Mouse (Mus musculus) hindbrain, embryonic 16.5 days (tissue): Measurements from ENCODE around the gene Ube2r2. TPM values are rescaled to one million over a fixed set of nuclear protein-coding genes. Genes with fewer than 3 reads are reported as not detected.

Source experiments
- ATAC-seq: fragments of 200-750 bp; cut with Nextera tagmentation; 2 replicates; pipeline ENCODE4 v1.8.0; 2017; ENCODE audit warnings: moderate TSS enrichment, moderate library complexity
- H3K27ac ChIP-seq: fragments of 300-500 bp; sonication (generic); 2 replicates; pipeline ENCODE4 v1.5.1; 2014; ENCODE audit warnings: low read depth, mild to moderate bottlenecking, control low read depth, low read length, moderate library complexity
- H3K27me3 ChIP-seq: fragments of 300-500 bp; sonication (generic); replicated peaks from 2 replicates; pipeline ENCODE4 v1.6.1; 2014; ENCODE audit warnings: low read length; ENCODE audit not compliant: control insufficient read depth, insufficient read depth
- H3K36me3 ChIP-seq: fragments of 300-500 bp; sonication (generic); 2 replicates; pipeline ENCODE4 v1.6.1; 2014; ENCODE audit warnings: mild to moderate bottlenecking, low read length, moderate library complexity, mixed read lengths; ENCODE audit not compliant: control insufficient read depth, insufficient read depth
- H3K4me1 ChIP-seq: fragments of 300-500 bp; sonication (generic); 2 replicates; pipeline ENCODE4 v1.6.1; 2014; ENCODE audit warnings: low read depth, low read length; ENCODE audit not compliant: control insufficient read depth, insufficient read depth
- H3K4me2 ChIP-seq: fragments of 300-500 bp; sonication (generic); 2 replicates; pipeline ENCODE4 v1.6.1; 2014; ENCODE audit warnings: mild to moderate bottlenecking, low read length, control low read depth, moderate library complexity
- H3K4me3 ChIP-seq: fragments of 300-500 bp; sonication (generic); 2 replicates; pipeline ENCODE4 v1.5.1; 2014; ENCODE audit warnings: mild to moderate bottlenecking, low read length, control low read depth, moderate library complexity
- H3K9ac ChIP-seq: fragments of 300-500 bp; sonication (generic); 2 replicates; pipeline ENCODE4 v1.6.1; 2014; ENCODE audit warnings: low read depth, mild to moderate bottlenecking, control low read depth, low read length, moderate library complexity
- H3K9me3 ChIP-seq: fragments of 300-500 bp; sonication (generic); 2 replicates; pipeline ENCODE4 v1.6.1; 2014; ENCODE audit warnings: mild to moderate bottlenecking, low read length, moderate library complexity; ENCODE audit not compliant: control insufficient read depth
- WGBS: fragments of 180-500 bp; shearing (Covaris S2); extraction: QIAGEN DNeasy Blood & Tissue Kit; methylation state at CpG from one replicate; pipeline ENCODE4 v1.1.7; 2014; 5-methylcytosine and 5-hydroxymethylcytosine counted together
- polyA plus RNA-seq: library from polyadenylated mRNA; unstranded; fragments of >200 nt; fragmentation: Nextera tagmentation; extraction: Ambion mirVana; gene quantifications from 2 replicates; pipeline ENCODE4 v1.2.1, GENCODE M21; 2015

Ube2r2 gene
- polyA plus RNA-seq, 1 experiment from 2014 or later: 42.7 TPM

- WGBS: 94% methylated on average over 6 of the region's 6 CpGs
- Histone ChIP-seq H3K9ac (no peak overlapping the region), H3K27ac (no peak overlapping the region), H3K27me3 (no peaks in the 10 kb centered on the region), H3K36me3 (peaks cover 44% of the 10 kb centered on the region), H3K4me2 (no peak overlapping the region), H3K4me3 (no peak overlapping the region), H3K9me3 (no peaks in the 10 kb centered on the region), H3K4me1 (no peaks in the 10 kb centered on the region)
- ATAC-seq: no peak
Measured at GRCm38 (mm10) chr4:41115074-41115473, 20.5 kb upstream of the Ube2r2 start.

- peaks cover 49% of the 10 kb centered on the region for H3K36me3 ChIP-seq
- H3K9ac ChIP-seq: no peak overlapping the region
- no peak overlapping the region for H3K4me2 ChIP-seq
- WGBS: 96% methylated on average over 15 of the region's 15 CpGs
- H3K9me3 ChIP-seq: no peaks in the 10 kb centered on the region
- H3K27ac ChIP-seq: no peak overlapping the region
- H3K27me3 ChIP-seq: no peaks in the 10 kb centered on the region
- no peaks in the 10 kb centered on the region for H3K4me1 ChIP-seq
- no peak overlapping the region for H3K4me3 ChIP-seq
- ATAC-seq: no peak
Measured at GRCm38 (mm10) chr4:41115793-41116192, 19.8 kb upstream of the Ube2r2 start.

DNA sequence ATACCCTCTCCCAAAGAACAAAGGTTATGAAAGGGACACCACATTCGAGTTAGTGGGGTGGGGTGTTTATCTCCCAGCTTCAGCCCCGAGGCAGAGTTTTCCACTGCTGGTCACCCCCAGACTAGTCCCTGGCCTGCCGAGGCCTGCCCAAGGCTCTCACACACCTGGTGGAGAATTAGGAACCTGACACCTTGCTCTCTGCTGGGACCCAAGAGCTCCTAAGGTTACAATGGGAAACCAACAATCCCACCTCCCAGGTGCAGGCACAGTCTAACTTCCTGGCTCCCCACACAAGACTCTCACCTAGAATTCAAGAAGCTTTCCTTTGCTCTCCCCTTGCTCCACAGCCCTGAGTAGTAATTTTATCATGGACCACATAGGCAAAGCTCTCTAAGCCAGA, 18.7 kb upstream of the Ube2r2 start:
- H3K4me3 ChIP-seq: no peak overlapping the region
- H3K4me2 ChIP-seq: no peak overlapping the region
- ATAC-seq: no peak
- no peak overlapping the region for H3K9ac ChIP-seq
- no peak overlapping the region for H3K27ac ChIP-seq
- H3K36me3 ChIP-seq: peaks cover 57% of the 10 kb centered on the region
- no peaks in the 10 kb centered on the region for H3K27me3 ChIP-seq
- WGBS: 78% methylated on average over 3 of the region's 3 CpGs
- H3K4me1 ChIP-seq: no peaks in the 10 kb centered on the region
- H3K9me3 ChIP-seq: no peaks in the 10 kb centered on the region

- H3K9ac ChIP-seq: no peak overlapping the region
- 0 out of 2 replicates have a peak, but pooled peaks have one; percentile 24 for ATAC-seq
- H3K4me3 ChIP-seq: no peak overlapping the region
- H3K4me2 ChIP-seq: no peak overlapping the region
- no peak overlapping the region for H3K27ac ChIP-seq
- H3K36me3 ChIP-seq: peaks cover 63% of the 10 kb centered on the region
- no peaks in the 10 kb centered on the region for H3K9me3 ChIP-seq
- 71% methylated on average over 11 of the region's 11 CpGs for WGBS
- H3K27me3 ChIP-seq: no peaks in the 10 kb centered on the region
- peaks cover 6% of the 10 kb centered on the region for H3K4me1 ChIP-seq
Measured at GRCm38 (mm10) chr4:41118706-41119292, 16.7 kb upstream of the Ube2r2 start.

DNA sequence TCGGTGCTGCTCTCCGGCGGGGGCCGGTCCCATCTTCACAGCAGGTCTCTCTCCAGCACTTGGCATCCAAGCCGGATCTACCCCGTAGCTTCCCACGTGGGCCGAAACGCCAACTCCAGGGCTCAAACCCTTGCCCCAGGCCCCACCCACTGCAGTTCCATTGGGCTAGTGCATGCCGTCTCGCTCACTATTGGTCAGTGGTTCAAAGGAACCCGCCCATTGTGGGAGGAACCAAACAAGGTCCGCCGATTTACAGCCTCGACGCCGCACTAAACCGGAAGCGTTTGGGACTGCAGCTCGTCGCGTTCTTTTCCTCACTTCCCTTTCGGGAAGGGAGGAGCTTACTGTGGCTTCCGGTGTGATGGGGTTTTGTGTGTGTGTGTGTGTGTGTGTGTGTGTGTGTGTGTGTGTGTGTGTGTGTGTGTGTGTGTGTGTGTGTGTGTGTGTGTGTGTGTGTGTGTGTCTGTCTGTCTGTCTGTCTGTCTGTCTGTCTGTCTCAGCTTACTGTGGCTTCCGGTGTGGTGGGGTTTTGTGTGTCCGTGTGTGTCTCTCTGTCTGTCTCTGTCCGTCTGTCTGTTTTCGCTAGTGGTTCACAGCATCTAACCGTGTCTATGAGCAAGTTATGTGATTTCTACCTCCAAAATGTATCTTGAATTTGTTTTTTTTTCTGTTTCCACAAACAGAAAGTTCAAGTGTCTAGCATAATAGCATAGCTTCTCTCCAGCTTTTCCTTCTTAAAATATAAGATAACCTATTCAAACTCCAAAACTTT, 11.2 kb upstream of the Ube2r2 start, which contains the start of gene Nol6:
Nol6 (minus strand) TSS at position 276 of the 772 bp plus-strand sequence.
- H3K27ac ChIP-seq: peak within 1 kb of the TSS; percentile 66; the same call in 1 of the 2 replicates
- H3K4me2 ChIP-seq: peak within 1 kb of the TSS; percentile 91
- 2% methylated on average over 29 of the region's 29 CpGs for WGBS
- peak within 1 kb of the TSS; percentile 72 for H3K9ac ChIP-seq
- no peaks in the 10 kb centered on the region for H3K27me3 ChIP-seq
- peak; percentile 100 for ATAC-seq
- no peaks in the 10 kb centered on the region for H3K9me3 ChIP-seq
- H3K4me1 ChIP-seq: peaks cover 6% of the 10 kb centered on the region
- peak within 1 kb of the TSS; percentile 82 for H3K4me3 ChIP-seq
- H3K36me3 ChIP-seq: peaks cover 22% of the 10 kb centered on the region

DNA sequence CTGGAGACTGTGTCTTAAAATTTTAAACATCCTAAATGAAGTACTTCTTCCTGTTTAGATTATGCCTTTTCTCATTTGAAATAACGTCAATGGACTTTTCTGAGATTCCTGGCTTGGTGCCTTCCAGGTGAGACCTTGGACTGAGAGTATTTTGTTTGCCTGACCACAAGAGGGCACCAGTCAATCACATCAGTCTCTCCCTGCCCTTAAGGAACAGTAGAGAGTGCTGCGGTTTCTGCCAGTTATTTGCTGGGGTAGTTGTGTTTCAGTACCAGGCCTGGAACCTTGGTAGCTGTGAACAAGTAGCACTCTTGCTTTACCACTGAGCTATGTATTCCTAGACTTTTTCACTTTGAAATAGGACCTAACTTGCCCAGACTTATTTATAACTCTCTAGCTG, 6.1 kb upstream of the Ube2r2 start:
- no peaks in the 10 kb centered on the region for H3K36me3 ChIP-seq
- WGBS: 12% methylated on average over 2 of the region's 2 CpGs
- no peaks in the 10 kb centered on the region for H3K27me3 ChIP-seq
- H3K4me3 ChIP-seq: no peak overlapping the region
- no peak overlapping the region for H3K4me2 ChIP-seq
- H3K9ac ChIP-seq: no peak overlapping the region
- H3K4me1 ChIP-seq: peaks cover under 1% of the 10 kb centered on the region
- no peaks in the 10 kb centered on the region for H3K9me3 ChIP-seq
- no peak for ATAC-seq
- no peak overlapping the region for H3K27ac ChIP-seq

DNA sequence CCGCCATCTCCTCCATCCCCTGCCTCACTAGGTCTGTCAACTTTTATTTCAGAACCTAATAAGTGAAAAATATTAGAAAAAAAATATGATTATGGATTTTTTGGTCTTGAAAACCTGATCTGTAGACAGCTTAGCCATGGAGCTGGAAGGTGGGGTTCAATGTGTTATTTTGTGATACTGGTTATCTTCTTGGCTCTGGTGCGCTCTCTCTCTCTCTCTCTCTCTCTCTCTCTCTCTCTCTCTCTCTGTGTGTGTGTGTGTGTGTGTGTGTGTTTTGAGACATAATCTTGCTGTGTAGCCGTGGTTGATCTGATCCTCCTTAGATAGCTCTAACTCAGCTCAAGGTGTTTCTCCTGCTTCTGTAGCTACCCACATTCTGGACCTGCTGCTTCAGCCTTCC, 5.7 kb upstream of the Ube2r2 start:
- peaks cover 4% of the 10 kb centered on the region for H3K4me1 ChIP-seq
- H3K9ac ChIP-seq: no peak overlapping the region
- no peak overlapping the region for H3K4me2 ChIP-seq
- H3K36me3 ChIP-seq: no peaks in the 10 kb centered on the region
- no peak overlapping the region for H3K27ac ChIP-seq
- H3K27me3 ChIP-seq: no peaks in the 10 kb centered on the region
- no peak for ATAC-seq
- WGBS: 90% methylated on average over 3 of the region's 3 CpGs
- no peak overlapping the region for H3K4me3 ChIP-seq
- no peaks in the 10 kb centered on the region for H3K9me3 ChIP-seq

DNA sequence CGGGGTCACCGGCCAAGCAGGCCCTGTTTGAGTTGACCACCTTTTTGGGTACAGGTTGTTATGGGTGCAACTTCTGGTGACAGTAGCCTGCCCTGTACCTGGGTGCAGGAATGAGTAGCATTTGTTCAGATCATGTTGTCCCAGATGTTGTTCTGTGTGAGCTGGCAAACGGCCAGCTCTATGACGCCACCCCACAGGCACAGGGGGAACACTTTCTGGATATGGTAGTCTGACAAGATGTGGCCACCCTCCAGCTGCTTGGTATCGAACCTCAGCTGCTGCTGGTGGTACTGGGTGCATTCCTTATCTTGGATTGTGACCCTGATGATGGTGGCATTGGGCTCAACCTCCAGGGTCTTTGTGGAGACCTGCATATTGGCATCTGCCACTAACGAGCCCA, 3.1 kb upstream of the Ube2r2 start:
- Histone ChIP-seq H3K27ac (no peak overlapping the region), H3K36me3 (no peaks in the 10 kb centered on the region), H3K27me3 (no peaks in the 10 kb centered on the region), H3K4me3 (no peak overlapping the region), H3K9me3 (no peaks in the 10 kb centered on the region), H3K4me2 (no peak overlapping the region), H3K9ac (no peak overlapping the region), H3K4me1 (peaks cover 8% of the 10 kb centered on the region)
- 76% methylated on average over 6 of the region's 6 CpGs for WGBS
- no peak for ATAC-seq

DNA sequence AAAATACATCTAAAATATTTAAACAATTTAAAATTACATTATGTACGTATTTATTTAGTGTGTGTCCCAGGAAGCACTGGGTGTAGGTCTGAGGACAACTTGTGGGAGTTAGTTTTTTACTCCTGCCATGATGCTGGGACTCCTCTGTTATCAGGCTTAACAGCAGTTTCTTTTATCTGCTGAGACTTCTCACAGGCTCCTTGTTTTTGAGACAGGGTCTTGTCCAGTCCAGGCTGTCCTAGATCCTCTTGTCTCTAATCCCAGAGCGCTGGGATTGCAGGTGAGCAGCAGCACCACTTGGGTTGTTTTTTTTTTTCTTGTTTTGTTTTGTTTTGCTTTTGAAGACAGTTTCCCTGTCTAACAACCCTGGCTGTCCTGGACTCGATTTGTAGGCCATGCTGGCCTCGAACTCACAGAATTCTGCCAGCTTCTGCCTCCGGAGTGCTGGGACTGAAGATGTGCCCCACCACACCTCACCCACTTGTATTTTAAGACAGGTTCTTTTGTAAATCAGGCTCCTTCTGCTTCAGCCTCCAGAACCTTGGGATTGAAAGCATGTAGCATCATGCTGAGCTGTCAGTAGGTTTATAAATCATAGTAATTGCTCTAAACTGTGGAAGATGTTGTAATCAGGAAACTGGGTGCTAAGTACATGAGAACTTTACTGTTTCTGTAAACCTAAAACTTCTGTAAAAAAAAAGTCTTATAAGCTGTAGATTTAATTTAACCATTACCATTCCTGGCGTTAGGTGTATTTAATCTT, 1.8 kb upstream of the Ube2r2 start:
- Histone ChIP-seq H3K27ac (no peak overlapping the region), H3K9me3 (no peaks in the 10 kb centered on the region), H3K27me3 (no peaks in the 10 kb centered on the region), H3K4me1 (peaks cover 8% of the 10 kb centered on the region), H3K4me2 (no peak overlapping the region), H3K36me3 (no peaks in the 10 kb centered on the region), H3K9ac (no peak overlapping the region), H3K4me3 (no peak overlapping the region)
- ATAC-seq: no peak
- 86% methylated on average over 6 of the region's 6 CpGs for WGBS
